Mouse (Mus musculus): ENCODE results near the gene Zdhhc1.

Zdhhc1 gene

GRCm38 (mm10) chr8:105481013-105481412 is 15.7 kb downstream of the Zdhhc1 start:
- DNase-seq (ENCODE audit: extremely low read depth, low read depth, low spot score) = no peak

GRCm38 (mm10) chr8:105477792-105478191 is 18.9 kb downstream of the Zdhhc1 start:
- no peak for DNase-seq (ENCODE audit: extremely low read depth, low read depth, low spot score)

- DNase-seq (ENCODE audit: extremely low read depth, low read depth, low spot score) = no peak
Measured at GRCm38 (mm10) chr8:105476628-105477413, 19.9 kb downstream of the Zdhhc1 start.

- DNase-seq (ENCODE audit: extremely low read depth, low read depth, low spot score) = no peak
Measured at GRCm38 (mm10) chr8:105476161-105476560, 20.5 kb downstream of the Zdhhc1 start.

- DNase-seq (ENCODE audit: extremely low read depth, low read depth, low spot score) = no peak
Measured at GRCm38 (mm10) chr8:105475742-105476141, 21.0 kb downstream of the Zdhhc1 start.

GRCm38 (mm10) chr8:105475254-105475653 is 21.4 kb downstream of the Zdhhc1 start:
- DNase-seq (ENCODE audit: extremely low read depth, low read depth, low spot score) = no peak

- no peak for DNase-seq (ENCODE audit: extremely low read depth, low read depth, low spot score)
Measured at GRCm38 (mm10) chr8:105474680-105475079, 22.0 kb downstream of the Zdhhc1 start.

GRCm38 (mm10) chr8:105473816-105474606 is 22.7 kb downstream of the Zdhhc1 start:
- DNase-seq (ENCODE audit: extremely low read depth, low read depth, low spot score) = no peak

GRCm38 (mm10) chr8:105472983-105473382 is 23.7 kb downstream of the Zdhhc1 start:
- DNase-seq (ENCODE audit: extremely low read depth, low read depth, low spot score) = no peak

GRCm38 (mm10) chr8:105472414-105472932 is 24.2 kb downstream of the Zdhhc1 start:
- no peak for DNase-seq (ENCODE audit: extremely low read depth, low read depth, low spot score)

GRCm38 (mm10) chr8:105471314-105472015 is 25.2 kb downstream of the Zdhhc1 start, which contains the start of gene Tppp3:
Tppp3 (minus strand) TSS chr8:105471526.
- DNase-seq (ENCODE audit: extremely low read depth, low read depth, low spot score) = no peak

GRCm38 (mm10) chr8:105470681-105471313 is 25.9 kb downstream of the Zdhhc1 start:
- no peak for DNase-seq (ENCODE audit: extremely low read depth, low read depth, low spot score)

GRCm38 (mm10) chr8:105470262-105470661 is 26.4 kb downstream of the Zdhhc1 start:
- DNase-seq (ENCODE audit: extremely low read depth, low read depth, low spot score) = no peak

- no peak for DNase-seq (ENCODE audit: extremely low read depth, low read depth, low spot score)
Measured at GRCm38 (mm10) chr8:105469816-105470215, 26.9 kb downstream of the Zdhhc1 start.

- DNase-seq (ENCODE audit: extremely low read depth, low read depth, low spot score) = no peak
Measured at GRCm38 (mm10) chr8:105469041-105469695, 27.5 kb downstream of the Zdhhc1 start.

- DNase-seq (ENCODE audit: extremely low read depth, low read depth, low spot score) = no peak
Measured at GRCm38 (mm10) chr8:105468002-105468720, 28.5 kb downstream of the Zdhhc1 start.

GRCm38 (mm10) chr8:105467396-105467985 is 29.2 kb downstream of the Zdhhc1 start:
- no peak for DNase-seq (ENCODE audit: extremely low read depth, low read depth, low spot score)

GRCm38 (mm10) chr8:105466700-105467291 is 29.9 kb downstream of the Zdhhc1 start:
- no peak for DNase-seq (ENCODE audit: extremely low read depth, low read depth, low spot score)

- no peak for DNase-seq (ENCODE audit: extremely low read depth, low read depth, low spot score)
Measured at GRCm38 (mm10) chr8:105466246-105466645, 30.5 kb downstream of the Zdhhc1 start.
